Mouse (Mus musculus) cerebellum, postnatal 25 days (tissue): ENCODE results near the gene Klhl1.

Source experiments
- DNase-seq, 2 experiments: peaks; one replicate each; pipeline ENCODE4 v3.0.0; 2021; ENCODE audit warnings: mixed read lengths in 2 of 2

Klhl1 gene

GRCm38 (mm10) chr14:96518954-96519682 lies at the start of gene Klhl1:
Gene Klhl1 (minus strand): TSS chr14:96519102.
- peak in 1 of 2 experiments; percentile 18 for DNase-seq

GRCm38 (mm10) chr14:96553668-96554067 lies 34.8 kb upstream of the Klhl1 start:
- DNase-seq: no peak

- peak; percentile 40 to 66 for DNase-seq
Measured at GRCm38 (mm10) chr14:96518151-96518953, 550 bp downstream of the Klhl1 start.

GRCm38 (mm10) chr14:96517727-96518126 lies 1.2 kb downstream of the Klhl1 start:
- no peak for DNase-seq

GRCm38 (mm10) chr14:96499936-96500335 lies 19.0 kb downstream of the Klhl1 start:
- no peak for DNase-seq

GRCm38 (mm10) chr14:96471812-96472211 lies 47.1 kb downstream of the Klhl1 start:
- no peak for DNase-seq

GRCm38 (mm10) chr14:96471336-96471735 lies 47.6 kb downstream of the Klhl1 start:
- no peak for DNase-seq

- DNase-seq: no peak
Measured at GRCm38 (mm10) chr14:96461756-96462155, 57.1 kb downstream of the Klhl1 start.

GRCm38 (mm10) chr14:96392032-96392737 lies 126.7 kb downstream of the Klhl1 start:
- DNase-seq: no peak

GRCm38 (mm10) chr14:96362727-96363126 lies 156.2 kb downstream of the Klhl1 start:
- no peak for DNase-seq

GRCm38 (mm10) chr14:96348220-96348619 lies 170.7 kb downstream of the Klhl1 start:
- DNase-seq: no peak

- no peak for DNase-seq
Measured at GRCm38 (mm10) chr14:96331069-96331468, 187.8 kb downstream of the Klhl1 start.

- no peak for DNase-seq
Measured at GRCm38 (mm10) chr14:96217805-96218441, 301.0 kb downstream of the Klhl1 start.

GRCm38 (mm10) chr14:96194795-96195194 lies 324.1 kb downstream of the Klhl1 start:
- peak; percentile 3 for DNase-seq

- DNase-seq: no peak
Measured at GRCm38 (mm10) chr14:96174546-96174945, 344.4 kb downstream of the Klhl1 start.

GRCm38 (mm10) chr14:96143137-96143536 lies 375.8 kb downstream of the Klhl1 start:
- no peak for DNase-seq

- DNase-seq: no peak
Measured at GRCm38 (mm10) chr14:96140246-96140645, 378.7 kb downstream of the Klhl1 start.

- peak in 1 of 2 experiments; percentile 4 for DNase-seq
Measured at GRCm38 (mm10) chr14:96107396-96107795, 411.5 kb downstream of the Klhl1 start.

- no peak for DNase-seq
Measured at GRCm38 (mm10) chr14:96081681-96082207, 437.2 kb downstream of the Klhl1 start.

- DNase-seq: no peak
Measured at GRCm38 (mm10) chr14:96065884-96066283, 453.0 kb downstream of the Klhl1 start.
